Mouse (Mus musculus) thymus, adult 2 months (tissue): ENCODE results near the gene Ccdc134. TPM values are rescaled to one million over a fixed set of nuclear protein-coding genes. Genes with fewer than 3 reads are reported as not detected.

Source experiments
- DNase-seq: peaks from one replicate; pipeline ENCODE4 v3.0.0; 2021
- H3K27ac ChIP-seq: fragments of 200-500 bp; 2 replicates; pipeline ENCODE4 v1.5.1; 2012; ENCODE audit warnings: low read length, control low read depth; ENCODE audit not compliant: control insufficient read depth, insufficient read depth
- H3K27me3 ChIP-seq: fragments of 200-500 bp; 2 replicates; pipeline ENCODE4 v1.6.1; 2012; ENCODE audit warnings: mild to moderate bottlenecking, low read length, moderate library complexity, mixed read lengths; ENCODE audit not compliant: control insufficient read depth, insufficient read depth
- H3K36me3 ChIP-seq: fragments of 200-500 bp; 2 replicates; pipeline ENCODE4 v1.6.1; 2012; ENCODE audit warnings: mild to moderate bottlenecking, low read length, moderate library complexity; ENCODE audit not compliant: control insufficient read depth, insufficient read depth
- H3K4me1 ChIP-seq: fragments of 200-500 bp; replicated peaks from 2 replicates; pipeline ENCODE4 v1.6.1; 2012; ENCODE audit warnings: low read length; ENCODE audit not compliant: control insufficient read depth, insufficient read depth
- H3K4me3 ChIP-seq: fragments of 200-500 bp; 2 replicates; pipeline ENCODE4 v1.5.1; 2012; ENCODE audit warnings: mild to moderate bottlenecking, low read length, control low read depth, moderate library complexity; ENCODE audit not compliant: control insufficient read depth, insufficient read depth
- CTCF ChIP-seq: fragments of 200-500 bp; IDR thresholded peaks from 2 replicates; pipeline ENCODE4 v1.5.1; 2012; ENCODE audit warnings: mild to moderate bottlenecking, control low read depth, low read length, moderate library complexity, borderline replicate concordance; ENCODE audit not compliant: control insufficient read depth, poor library complexity, insufficient read depth; ENCODE audit errors: extremely low read depth
- POLR2A ChIP-seq: fragments of 200-500 bp; IDR thresholded peaks from 2 replicates; pipeline ENCODE4 v1.6.1; 2012; ENCODE audit warnings: mild to moderate bottlenecking, low read length, control low read depth, moderate library complexity; ENCODE audit not compliant: control insufficient read depth, poor library complexity, insufficient read depth; ENCODE audit errors: extremely low read depth
- WGBS: fragments of 180-500 bp; shearing (Covaris S2); methylation state at CpG from one replicate; pipeline ENCODE4 v1.1.7; 2018; 5-methylcytosine and 5-hydroxymethylcytosine counted together
- polyA plus RNA-seq: library from polyadenylated mRNA; depleted of rRNA; stranded (reverse); fragments of >200 nt; gene quantifications from 2 replicates; pipeline ENCODE4 v1.2.3, GENCODE M21; 2012

Ccdc134 gene
- polyA plus RNA-seq, 1 experiment, result 39.4 TPM

DNA sequence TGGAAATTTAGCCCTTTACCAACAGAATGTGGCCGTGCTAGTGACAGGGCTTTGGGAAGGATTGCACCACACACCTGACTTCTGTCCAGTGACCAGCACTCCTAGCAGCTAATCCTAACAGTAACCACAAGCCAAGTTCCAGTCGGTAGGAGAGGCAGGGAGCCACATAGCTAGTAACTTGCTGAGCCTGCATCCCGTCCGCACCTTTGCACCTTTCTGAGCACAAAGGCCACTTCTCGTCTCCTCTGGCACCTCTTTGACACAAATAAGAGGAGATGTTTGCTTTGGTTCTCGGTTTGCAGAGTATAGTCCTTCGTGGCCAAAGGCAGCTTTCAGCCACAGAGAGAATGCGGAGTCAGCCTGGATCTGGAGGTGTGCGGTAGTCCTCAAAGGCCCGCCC, 56.9 kb downstream of the Ccdc134 start:
- Histone ChIP-seq H3K4me3 (no peak overlapping the region), H3K4me1 (peaks cover 12% of the 10 kb centered on the region; the same call in 1 of the 2 replicates), H3K36me3 (peaks cover 72% of the 10 kb centered on the region), H3K27ac (no peak overlapping the region), H3K27me3 (no peaks in the 10 kb centered on the region)
- no peak for TF ChIP-seq POLR2A
- TF ChIP-seq CTCF, result no peak
- WGBS, result 95% methylated on average over 10 of the region's 10 CpGs
- DNase-seq, result no peak

DNA sequence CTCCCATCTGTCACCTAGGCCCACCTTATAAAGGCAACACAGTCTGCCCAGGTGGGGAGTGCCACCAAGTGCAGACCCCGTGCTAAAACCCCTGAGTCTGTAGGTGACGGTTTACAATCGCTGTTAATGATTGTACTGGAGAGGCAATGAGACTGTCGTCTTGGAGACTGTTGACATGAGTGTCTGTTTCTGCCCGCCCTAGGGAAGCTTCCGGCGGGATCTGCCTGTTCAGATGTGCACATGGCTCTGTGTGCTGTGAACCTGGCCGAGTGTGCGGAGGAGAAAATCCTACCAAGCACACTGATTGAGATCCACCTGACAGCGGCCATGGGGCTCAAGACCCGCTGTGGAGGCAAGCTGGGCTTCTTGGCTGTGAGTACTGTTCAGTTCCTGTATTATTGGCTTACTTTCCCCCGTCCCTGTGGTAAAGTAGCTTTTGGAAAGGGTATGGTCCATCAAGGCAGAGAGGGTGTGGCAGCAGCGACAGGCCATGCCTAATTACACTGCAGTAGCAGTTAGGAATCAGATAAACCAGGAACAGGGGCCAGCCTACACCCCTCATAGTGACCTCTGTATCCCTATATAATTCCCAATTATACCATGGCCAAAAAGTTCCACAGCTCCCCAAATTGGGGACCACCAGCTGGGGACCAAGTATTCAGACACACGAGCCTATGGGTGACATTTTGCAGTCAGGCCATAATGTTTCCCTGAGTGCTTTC, 57.5 kb downstream of the Ccdc134 start:
- 97% methylated on average over 14 of the region's 14 CpGs for WGBS
- Histone ChIP-seq H3K27ac (no peak overlapping the region), H3K4me1 (peaks cover 12% of the 10 kb centered on the region; the same call in 1 of the 2 replicates), H3K36me3 (peaks cover 69% of the 10 kb centered on the region), H3K27me3 (no peaks in the 10 kb centered on the region), H3K4me3 (no peak overlapping the region)
- no peak for DNase-seq
- TF ChIP-seq CTCF (no peak), POLR2A (no peak)

DNA sequence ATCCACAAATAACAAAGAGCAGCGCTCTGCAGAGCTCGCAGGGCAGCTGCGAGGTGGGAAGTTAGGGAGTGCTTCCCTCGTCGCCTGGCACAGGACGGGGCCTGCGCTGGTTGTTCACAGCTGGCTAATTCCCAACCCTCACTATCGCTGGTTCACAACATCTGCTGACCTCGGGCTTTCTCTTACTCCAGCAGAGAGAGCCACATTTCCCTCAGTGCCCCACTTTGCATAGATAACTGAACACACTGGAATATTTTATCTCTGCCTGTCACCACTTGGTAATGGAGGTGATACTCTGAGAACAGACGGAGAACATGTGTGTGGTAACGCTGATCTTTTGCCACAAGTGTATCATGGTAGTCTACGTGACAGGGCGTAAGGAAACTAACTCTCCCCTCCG, 58.4 kb downstream of the Ccdc134 start:
- H3K27me3 ChIP-seq, result no peaks in the 10 kb centered on the region
- H3K27ac ChIP-seq, result no peak overlapping the region
- no peak for TF ChIP-seq CTCF
- no peak for TF ChIP-seq POLR2A
- no peak for DNase-seq
- 92% methylated on average over 14 of the region's 14 CpGs for WGBS
- H3K4me1 ChIP-seq, result peaks cover 12% of the 10 kb centered on the region; the same call in 1 of the 2 replicates
- H3K4me3 ChIP-seq, result no peak overlapping the region
- H3K36me3 ChIP-seq, result peaks cover 62% of the 10 kb centered on the region

DNA sequence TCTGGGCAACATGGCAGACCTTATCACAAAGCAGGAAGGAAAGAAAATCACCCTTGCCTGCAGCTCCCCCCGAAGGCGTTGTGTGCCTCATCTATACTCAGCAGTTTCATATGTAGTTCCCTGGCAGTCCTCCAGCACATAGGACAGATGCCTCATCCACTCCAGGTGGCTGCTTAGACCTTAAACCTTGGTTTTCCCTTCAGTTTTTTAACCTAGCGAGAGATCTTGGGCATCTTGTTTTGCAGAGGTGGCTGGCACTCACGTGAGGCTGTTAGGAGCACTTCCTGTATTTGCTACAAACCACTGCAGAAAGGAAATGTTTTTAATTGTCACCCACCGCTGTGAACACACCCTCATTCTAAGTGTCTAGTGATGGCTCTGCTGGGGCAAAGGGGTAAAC, 59.2 kb downstream of the Ccdc134 start:
- Histone ChIP-seq H3K36me3 (peaks cover 58% of the 10 kb centered on the region), H3K27ac (peak overlapping the region; percentile 71), H3K4me1 (peaks cover 12% of the 10 kb centered on the region; the same call in 1 of the 2 replicates), H3K4me3 (no peak overlapping the region), H3K27me3 (no peaks in the 10 kb centered on the region)
- DNase-seq, result no peak
- TF ChIP-seq POLR2A (no peak), CTCF (no peak)
- 21% methylated on average over 5 of the region's 5 CpGs for WGBS

DNA sequence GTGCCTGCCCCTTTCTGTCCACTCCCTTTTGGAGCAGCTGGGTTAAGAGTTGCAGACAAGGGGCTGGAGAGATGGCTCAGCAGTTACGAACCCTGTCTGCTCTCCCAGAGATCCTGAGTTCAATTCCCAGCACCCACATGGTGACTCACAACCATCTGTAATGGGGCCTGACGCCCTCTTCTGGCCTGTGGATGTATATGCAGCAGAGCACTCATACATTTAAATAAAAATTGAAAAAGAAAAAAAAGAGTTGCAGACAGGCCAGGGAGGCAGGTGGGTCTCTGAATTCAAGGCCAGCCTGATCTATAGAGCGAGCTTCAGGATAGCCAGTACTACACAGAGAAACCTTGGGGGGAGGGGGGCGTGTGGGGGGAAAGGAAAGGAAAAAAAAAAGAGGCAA, 59.7 kb downstream of the Ccdc134 start:
- peaks cover 12% of the 10 kb centered on the region; the same call in 1 of the 2 replicates for H3K4me1 ChIP-seq
- 98% methylated on average over 4 of the region's 4 CpGs for WGBS
- H3K27me3 ChIP-seq, result no peaks in the 10 kb centered on the region
- peak overlapping the region; percentile 34 for H3K27ac ChIP-seq
- peaks cover 58% of the 10 kb centered on the region for H3K36me3 ChIP-seq
- no peak for TF ChIP-seq CTCF
- TF ChIP-seq POLR2A, result no peak
- H3K4me3 ChIP-seq, result no peak overlapping the region
- no peak for DNase-seq

DNA sequence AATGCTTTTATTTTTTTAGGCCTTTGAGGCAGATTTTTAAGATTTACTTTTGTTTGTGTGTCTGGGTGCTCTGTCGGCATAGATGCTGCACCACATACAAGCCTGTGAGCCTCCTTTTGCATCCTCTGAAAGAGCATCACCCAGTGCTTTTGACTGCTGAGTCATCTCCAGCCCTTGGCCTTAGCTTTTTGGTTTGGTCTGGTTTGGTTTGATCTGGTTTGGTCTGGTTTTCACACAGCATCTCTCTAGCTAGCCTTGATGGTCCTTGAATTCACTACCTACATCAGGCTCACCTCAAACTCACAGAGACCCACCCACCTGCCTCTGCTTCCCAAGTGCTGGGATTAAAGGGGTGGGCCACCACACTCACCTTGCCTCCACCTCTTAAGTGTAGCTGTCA, 60.2 kb downstream of the Ccdc134 start:
- Histone ChIP-seq H3K27me3 (no peaks in the 10 kb centered on the region), H3K36me3 (peaks cover 59% of the 10 kb centered on the region), H3K27ac (no peak overlapping the region), H3K4me3 (no peak overlapping the region), H3K4me1 (peaks cover 12% of the 10 kb centered on the region; the same call in 1 of the 2 replicates)
- 93% methylated on average over 1 of the region's 1 CpGs for WGBS
- no peak for DNase-seq
- TF ChIP-seq POLR2A (no peak), CTCF (no peak)
